Mouse (Mus musculus) small intestine, adult 2 months (tissue): ENCODE data around the gene Msi1. TPM values are rescaled to one million over a fixed set of nuclear protein-coding genes. Genes with fewer than 3 reads are reported as not detected.

Source experiments
- H3K27ac ChIP-seq: fragments of 200-500 bp; 2 replicates; pipeline ENCODE4 v1.5.1; 2012; ENCODE audit warnings: low read depth, low read length, control low read depth, inconsistent platforms; ENCODE audit not compliant: insufficient read depth
- H3K27me3 ChIP-seq: fragments of 200-500 bp; 2 replicates; pipeline ENCODE4 v1.6.1; 2012; ENCODE audit warnings: mild to moderate bottlenecking, moderate library complexity, low read length, inconsistent platforms; ENCODE audit not compliant: control insufficient read depth, insufficient read depth
- H3K36me3 ChIP-seq: fragments of 200-500 bp; 2 replicates; pipeline ENCODE4 v1.6.1; 2012; ENCODE audit warnings: mild to moderate bottlenecking, low read length, control low read depth, inconsistent platforms; ENCODE audit not compliant: control insufficient read depth, insufficient read depth
- H3K4me1 ChIP-seq: fragments of 200-500 bp; 2 replicates; pipeline ENCODE4 v1.6.1; 2012; ENCODE audit warnings: low read length, inconsistent platforms, mixed read lengths; ENCODE audit not compliant: control insufficient read depth, insufficient read depth, insufficient read length
- H3K4me3 ChIP-seq: fragments of 200-500 bp; 2 replicates; pipeline ENCODE4 v1.5.1; 2012; ENCODE audit warnings: low read depth, mild to moderate bottlenecking, control low read depth, inconsistent platforms, low read length, moderate library complexity
- CTCF ChIP-seq: fragments of 200-500 bp; IDR thresholded peaks from 2 replicates; pipeline ENCODE4 v1.5.1; 2012; ENCODE audit warnings: low read depth, mild to moderate bottlenecking, control low read depth, inconsistent platforms, low read length, moderate library complexity, mixed read lengths; ENCODE audit not compliant: insufficient replicate concordance, insufficient read length; ENCODE audit errors: extremely low read depth
- POLR2A ChIP-seq: fragments of 200-500 bp; IDR thresholded peaks from 2 replicates; pipeline ENCODE4 v1.6.1; 2012; ENCODE audit warnings: low read depth, mild to moderate bottlenecking, control low read depth, inconsistent platforms, low read length, moderate library complexity
- WGBS: fragments of 180-500 bp; shearing (Covaris S2); methylation state at CpG from one replicate; pipeline ENCODE4 v1.1.7; 2018; 5-methylcytosine and 5-hydroxymethylcytosine counted together
- polyA plus RNA-seq: library from polyadenylated mRNA; depleted of rRNA; stranded (reverse); fragments of >200 nt; gene quantifications from 2 replicates; pipeline ENCODE4 v1.2.3, GENCODE M21; 2012

The Msi1 gene
- polyA plus RNA-seq, 1 experiment = 9.0 TPM

- no peaks in the 10 kb centered on the region for H3K36me3 ChIP-seq
- WGBS = 56% methylated on average over 24 of the region's 24 CpGs
- no peak overlapping the region for H3K4me3 ChIP-seq
These were observed 14.0 kb upstream of the Msi1 start for GRCm38 (mm10) chr5:115415111-115416085.

DNA sequence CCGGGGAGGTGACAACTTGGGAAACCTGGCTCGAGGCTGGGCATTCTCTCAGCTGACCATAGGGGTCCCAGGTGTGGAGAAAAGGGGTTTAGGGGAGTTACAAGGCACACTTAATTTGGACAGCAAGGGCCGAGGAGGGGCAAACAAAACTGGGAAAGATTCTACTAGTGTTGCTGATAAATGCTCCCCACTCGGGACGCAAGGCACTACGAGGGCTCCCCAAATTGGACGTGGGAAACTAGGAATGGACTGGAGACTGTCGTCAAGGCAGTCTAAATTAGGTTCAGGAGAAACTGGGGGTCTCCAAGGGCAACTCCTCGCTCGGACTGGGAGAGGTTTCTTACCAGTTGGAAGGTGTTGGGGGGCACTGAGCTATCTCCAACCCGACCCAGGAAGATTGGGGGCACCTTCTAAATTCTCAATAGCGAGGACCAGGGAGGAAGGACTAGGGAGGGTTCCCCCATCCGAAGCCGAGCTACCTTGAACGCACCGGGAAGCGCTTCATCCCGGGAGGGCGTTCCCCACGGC lies 504 bp upstream of the Msi1 start:
- no peak for TF ChIP-seq POLR2A

More at GRCm38 (mm10) chr5:115415111-115416085, 14.0 kb upstream of the Msi1 start:
- Histone ChIP-seq H3K27ac (no peak overlapping the region), H3K27me3 (0 out of 2 replicates have a peak, but pooled peaks cover 2% of the 10 kb centered on the region), H3K4me1 (no peaks in the 10 kb centered on the region)
- no peak for TF ChIP-seq CTCF
- no peak for TF ChIP-seq POLR2A

DNA sequence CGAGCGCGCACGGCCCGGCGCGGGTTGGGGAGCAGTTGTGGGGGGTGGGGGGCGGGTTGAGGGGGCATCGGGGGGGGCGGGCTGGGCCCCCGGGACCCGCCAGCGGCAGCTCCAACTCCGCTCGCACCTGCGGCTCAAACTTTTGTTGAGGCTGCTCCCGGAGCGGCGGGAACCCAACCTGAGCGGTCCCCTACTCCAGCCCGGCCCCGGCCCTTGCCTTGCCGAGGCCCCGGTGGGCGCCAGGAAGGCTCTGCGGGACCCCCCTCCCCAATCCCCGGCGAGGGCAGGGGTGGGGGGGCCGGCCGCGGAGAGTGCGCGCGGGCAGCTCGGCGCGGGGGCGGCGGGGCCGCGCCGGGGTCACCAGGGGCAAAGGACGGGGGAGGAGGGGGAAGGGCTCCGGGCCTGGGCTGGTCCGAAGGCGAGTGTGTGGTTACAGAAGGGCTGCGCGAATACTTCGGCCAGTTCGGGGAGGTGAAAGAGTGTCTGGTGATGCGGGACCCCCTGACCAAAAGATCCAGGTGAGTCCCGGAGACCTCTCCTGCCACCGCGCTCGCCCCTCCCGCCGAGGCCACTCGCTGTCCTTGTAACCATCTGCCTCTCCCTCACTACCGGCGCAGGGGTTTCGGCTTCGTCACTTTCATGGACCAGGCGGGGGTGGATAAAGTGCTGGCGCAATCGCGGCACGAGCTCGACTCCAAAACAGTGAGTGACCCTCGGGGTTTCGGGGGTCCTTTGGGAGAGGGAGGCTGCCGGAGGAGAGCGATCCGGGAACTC lies 975 bp downstream of the Msi1 start:
- Histone ChIP-seq H3K36me3 (no peaks in the 10 kb centered on the region), H3K27me3 (peaks cover 27% of the 10 kb centered on the region), H3K4me3 (peak overlapping the region; percentile 54), H3K4me1 (peaks cover 10% of the 10 kb centered on the region), H3K27ac (no peak overlapping the region)
- 2% methylated on average over 68 of the region's 73 CpGs for WGBS
- TF ChIP-seq CTCF = no peak
- TF ChIP-seq POLR2A = no peak

More for the DNA sequence above, 504 bp upstream of the Msi1 start:
- no peaks in the 10 kb centered on the region for H3K36me3 ChIP-seq
- no peak overlapping the region for H3K27ac ChIP-seq
- WGBS = 14% methylated on average over 20 of the region's 20 CpGs
- peak overlapping the region; percentile 64 for H3K4me3 ChIP-seq
- peaks cover 27% of the 10 kb centered on the region for H3K27me3 ChIP-seq
- H3K4me1 ChIP-seq = peaks cover 8% of the 10 kb centered on the region

DNA sequence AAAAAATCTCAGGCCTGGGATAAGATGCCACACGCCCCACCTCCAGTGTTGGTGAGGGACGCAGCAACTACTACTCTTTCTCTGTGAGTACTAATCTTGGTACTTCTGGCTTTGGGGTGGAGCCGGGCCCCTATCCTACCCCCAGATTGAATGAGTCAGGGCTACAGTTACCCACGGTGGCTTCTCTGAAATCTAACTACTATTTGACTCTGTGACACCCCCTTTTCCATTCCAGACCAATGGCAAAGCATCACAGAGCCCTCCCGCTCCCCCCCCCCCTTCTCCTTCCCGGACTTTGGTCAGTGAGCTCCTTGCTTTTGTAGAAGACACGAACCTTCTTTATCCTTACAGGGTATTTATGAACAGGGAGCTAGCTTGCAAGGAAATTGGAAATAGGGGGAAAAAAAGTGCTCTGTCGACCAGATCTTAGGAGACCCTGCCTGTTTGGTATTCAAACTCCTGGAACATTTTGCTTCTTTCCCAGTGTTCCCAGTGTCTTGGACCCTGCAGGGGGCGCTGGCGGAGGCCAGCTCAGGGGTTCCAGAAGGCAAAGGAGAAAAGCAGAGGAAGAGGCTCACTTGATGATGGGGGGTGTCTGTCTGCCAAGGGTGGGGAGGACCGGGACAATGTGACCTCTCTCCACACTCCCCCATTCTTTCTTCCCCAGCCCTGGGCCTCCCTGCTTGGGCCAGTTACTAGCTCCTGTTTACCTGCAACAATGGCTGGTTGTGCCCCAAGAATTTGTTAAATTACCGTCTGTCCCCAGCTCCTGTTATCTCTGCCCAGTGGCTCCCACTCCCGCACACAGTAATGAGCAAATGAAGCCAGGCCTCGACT lies 1.9 kb downstream of the Msi1 start:
- Histone ChIP-seq H3K27me3 (peaks cover 27% of the 10 kb centered on the region), H3K36me3 (no peaks in the 10 kb centered on the region), H3K4me1 (peaks cover 13% of the 10 kb centered on the region), H3K4me3 (peak overlapping the region; percentile 54), H3K27ac (0 out of 2 replicates have a peak overlapping the region, but pooled peaks have one; percentile 28)
- 14% methylated on average over 14 of the region's 14 CpGs for WGBS
- TF ChIP-seq CTCF (peak; percentile 26; the same call in 1 of the 2 replicates), POLR2A (no peak)

- H3K4me3 ChIP-seq = no peak overlapping the region; the same call in 1 of the 2 replicates
- H3K36me3 ChIP-seq = no peaks in the 10 kb centered on the region
- 27% methylated on average over 7 of the region's 7 CpGs for WGBS
- peaks cover 27% of the 10 kb centered on the region for H3K27me3 ChIP-seq
- H3K4me1 ChIP-seq = peaks cover 15% of the 10 kb centered on the region
- peak overlapping the region; percentile 28; the same call in 1 of the 2 replicates for H3K27ac ChIP-seq
- no peak for TF ChIP-seq CTCF
These were observed 2.5 kb downstream of the Msi1 start for GRCm38 (mm10) chr5:115431898-115432259.

DNA sequence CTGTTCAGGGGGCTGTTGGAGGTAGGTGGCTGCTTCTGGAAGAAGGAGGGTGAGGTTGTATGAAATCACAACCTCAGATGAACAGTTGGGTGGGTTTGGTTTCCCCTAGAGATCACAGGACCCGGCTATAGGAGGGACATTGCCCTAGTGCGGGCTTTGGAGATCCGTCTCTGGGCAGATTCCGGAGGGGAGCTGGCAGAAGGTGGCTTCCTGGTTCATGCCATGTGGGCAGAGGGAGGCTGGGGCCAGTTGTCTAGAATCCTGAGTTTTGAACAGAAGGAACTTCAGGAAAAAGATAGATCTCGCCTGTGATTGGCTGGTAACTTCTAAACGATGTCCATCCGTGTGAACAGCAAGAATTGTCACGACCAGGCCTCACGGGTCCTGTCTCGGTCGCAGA lies 3.0 kb downstream of the Msi1 start:
- peak overlapping the region; percentile 3; the same call in 1 of the 2 replicates for H3K27ac ChIP-seq

More for the DNA sequence above, 3.0 kb downstream of the Msi1 start:
- WGBS = 37% methylated on average over 11 of the region's 11 CpGs
- TF ChIP-seq POLR2A (no peak), CTCF (no peak)
- peaks cover 15% of the 10 kb centered on the region for H3K4me1 ChIP-seq
- H3K4me3 ChIP-seq = no peak overlapping the region
- H3K27me3 ChIP-seq = peaks cover 27% of the 10 kb centered on the region
- no peaks in the 10 kb centered on the region for H3K36me3 ChIP-seq
